Mouse (Mus musculus) frontal cortex, postnatal 25 days (tissue): ENCODE data around the gene Stox2.
"Not testable (repeated sequence)": the region's sequence is repeated elsewhere in the genome, so short reads cannot be mapped to it uniquely, and the experiment has no call there.

Experiments
- DNase-seq, 2 experiments: peaks; one replicate each; pipeline ENCODE4 v3.0.0; 2022; ENCODE audit warnings: low spot score in 2 of 2

Stox2 gene

GRCm38 (mm10) chr8:47446312-47447046, at the start of gene Stox2:
Gene Stox2 (minus strand): TSS chr8:47446362.
- DNase-seq = no peak

GRCm38 (mm10) chr8:47495428-47495827, 49.3 kb upstream of the Stox2 start:
- no peak for DNase-seq

GRCm38 (mm10) chr8:47494602-47495153, 48.5 kb upstream of the Stox2 start:
- DNase-seq = no peak

DNA sequence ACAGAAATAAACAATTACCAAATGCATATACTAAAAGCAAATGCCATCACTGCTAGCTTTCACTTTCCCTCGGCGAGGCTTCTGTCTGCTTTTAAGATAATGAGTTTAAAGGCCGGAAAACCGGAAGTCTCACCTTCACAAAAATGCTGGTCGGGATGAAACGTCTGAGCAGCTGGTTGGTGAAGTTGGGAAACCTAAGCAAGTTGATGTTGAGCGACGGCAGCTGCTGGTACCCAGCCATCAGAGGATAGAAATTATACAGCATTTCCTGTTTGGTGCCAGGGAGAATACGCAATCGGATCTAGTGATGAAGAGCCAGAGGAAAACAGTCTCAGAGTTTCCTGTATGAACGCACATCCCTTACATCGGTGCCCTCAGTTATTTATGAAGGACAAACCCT, 46.9 kb upstream of the Stox2 start:
- no peak for DNase-seq

GRCm38 (mm10) chr8:47487231-47487630, 41.1 kb upstream of the Stox2 start:
- no peak for DNase-seq

GRCm38 (mm10) chr8:47482354-47483071, 36.4 kb upstream of the Stox2 start:
- DNase-seq = no peak

DNA sequence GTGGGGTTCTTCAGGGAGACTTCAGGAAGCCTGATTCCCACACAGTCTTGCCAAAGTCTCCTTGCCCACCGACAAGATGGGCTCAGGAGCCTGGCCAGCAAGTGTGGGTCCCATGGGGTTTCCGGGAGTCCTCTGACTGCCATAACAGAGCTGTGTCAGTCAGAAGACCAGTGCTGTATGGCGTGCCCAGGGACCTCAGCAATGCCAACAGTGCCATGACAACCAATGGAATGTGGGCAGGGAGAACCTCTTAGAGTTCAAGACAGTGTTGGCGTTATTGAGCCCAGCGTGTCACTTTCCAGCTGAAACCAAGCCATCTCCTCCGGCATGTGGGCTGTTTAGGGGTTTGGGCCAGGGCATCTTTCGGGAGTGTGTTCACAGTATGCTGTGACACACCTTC, 33.9 kb upstream of the Stox2 start:
- DNase-seq = no peak

DNA sequence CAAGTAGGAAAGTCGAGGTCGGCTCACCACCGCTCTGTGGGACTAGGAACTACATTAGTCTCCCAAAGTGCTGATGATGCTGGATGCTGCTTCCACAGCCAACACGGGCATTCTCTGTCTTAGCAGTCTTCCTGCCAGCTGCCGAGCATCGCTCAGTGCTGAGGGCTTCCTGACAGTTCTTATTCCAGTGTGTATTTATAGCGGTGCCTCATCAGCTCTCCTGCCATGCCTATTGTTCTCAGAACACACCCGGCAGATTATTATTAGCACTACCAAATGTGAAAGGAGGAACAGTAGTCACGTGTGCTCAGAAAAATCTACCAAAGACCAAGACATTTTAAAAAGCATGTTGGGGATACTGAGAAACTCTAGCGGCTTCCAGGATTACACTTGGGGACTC, 15.5 kb upstream of the Stox2 start:
- DNase-seq = no peak

GRCm38 (mm10) chr8:47459216-47459749, 13.1 kb upstream of the Stox2 start:
- no peak for DNase-seq

DNA sequence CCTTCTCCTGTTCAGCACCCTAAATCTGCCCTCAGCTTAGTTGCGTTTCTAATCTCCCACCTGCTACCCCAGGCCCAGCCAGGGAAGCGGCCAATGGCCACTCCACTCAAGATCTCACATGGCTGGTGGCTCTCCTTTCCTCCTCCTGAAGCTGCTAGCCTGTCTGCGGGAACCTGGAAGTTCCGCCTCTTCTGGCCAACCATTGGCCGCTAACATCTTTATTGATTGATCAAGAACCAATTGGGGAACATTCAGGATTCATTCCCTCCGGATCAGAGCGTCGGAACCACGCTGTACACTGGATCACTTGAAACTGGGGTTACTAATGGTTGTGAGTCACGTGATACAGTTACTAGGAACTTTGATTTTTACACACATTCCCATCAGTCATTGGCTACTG, 12.4 kb upstream of the Stox2 start:
- DNase-seq = no peak

DNA sequence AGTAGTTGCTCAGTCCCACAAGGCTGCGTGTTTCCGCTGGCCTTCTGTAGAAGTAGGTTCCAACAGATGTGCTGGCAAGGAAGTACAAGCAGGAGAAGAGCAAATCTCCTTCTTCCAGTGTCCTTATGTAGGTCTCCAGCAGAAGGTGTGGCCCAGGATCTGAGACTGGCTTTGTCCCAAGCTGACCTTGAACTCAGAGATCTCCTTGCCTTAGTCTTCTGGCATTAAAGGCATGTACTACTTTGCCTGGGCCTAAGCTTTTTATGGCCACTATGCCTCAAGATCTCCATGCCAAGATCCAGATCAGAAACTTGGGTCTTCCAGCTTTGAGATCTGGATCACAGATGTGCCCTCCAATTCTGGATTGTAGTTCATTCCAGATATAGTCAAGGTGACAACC, 3.0 kb upstream of the Stox2 start:
- DNase-seq = not testable (repeated sequence)

DNA sequence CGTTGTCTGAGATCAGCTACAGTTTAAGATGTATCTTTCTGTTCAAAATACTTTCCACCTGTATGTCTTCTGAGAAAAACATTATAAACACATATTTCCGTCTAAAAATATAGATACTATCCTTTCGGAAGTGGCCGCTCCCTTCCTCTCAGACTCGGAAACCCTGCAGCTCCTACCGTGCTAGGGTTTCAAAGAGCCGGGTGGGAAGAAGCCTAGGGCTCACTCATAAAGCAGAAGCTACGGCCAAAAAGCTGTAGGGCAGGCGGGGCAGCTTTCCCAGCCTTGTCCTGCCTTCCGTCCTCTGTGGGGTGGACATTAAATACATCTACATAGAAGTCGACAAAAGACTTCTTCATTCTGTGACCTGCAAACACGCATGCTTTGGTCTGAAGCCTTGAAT, 6.9 kb downstream of the Stox2 start:
- no peak for DNase-seq

DNA sequence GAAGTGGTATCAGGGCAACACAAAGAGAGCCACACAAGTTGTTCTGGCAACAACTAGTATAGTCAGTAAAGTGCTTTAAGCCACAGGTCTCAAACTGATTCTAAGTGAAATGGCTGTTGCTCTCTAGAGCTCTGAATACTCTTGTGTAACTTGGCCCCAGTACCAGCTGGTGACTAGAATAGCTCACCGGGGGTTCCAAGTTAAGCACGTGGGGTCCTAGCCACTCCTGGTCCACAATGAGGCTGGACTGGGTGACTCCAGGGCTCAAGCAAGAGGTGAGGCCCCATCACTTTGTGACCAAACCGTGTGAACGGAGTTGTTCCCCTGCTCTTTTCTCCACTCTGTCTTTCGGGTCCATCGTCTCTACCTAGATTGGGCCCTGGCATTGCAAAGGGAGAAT, 8.2 kb downstream of the Stox2 start:
- no peak for DNase-seq

GRCm38 (mm10) chr8:47435861-47436260, 10.3 kb downstream of the Stox2 start:
- no peak for DNase-seq

- no peak for DNase-seq
These were observed 10.8 kb downstream of the Stox2 start for GRCm38 (mm10) chr8:47435412-47435811.

- DNase-seq = no peak
These were observed 14.9 kb downstream of the Stox2 start for GRCm38 (mm10) chr8:47431263-47431662.

DNA sequence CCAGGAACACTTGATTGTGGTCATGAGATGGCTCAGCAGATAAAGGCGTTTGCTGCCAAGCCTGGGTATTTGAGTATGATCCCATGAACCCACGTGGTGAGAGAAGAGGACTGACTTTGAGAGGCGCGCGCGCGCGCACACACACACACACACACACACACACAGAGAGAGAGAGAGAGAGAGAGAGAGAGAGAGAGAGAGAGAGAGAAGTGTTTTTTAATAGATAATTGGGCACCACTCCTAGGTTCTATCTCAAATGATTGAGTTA, 32.0 kb downstream of the Stox2 start:
- not testable (repeated sequence) for DNase-seq

DNA sequence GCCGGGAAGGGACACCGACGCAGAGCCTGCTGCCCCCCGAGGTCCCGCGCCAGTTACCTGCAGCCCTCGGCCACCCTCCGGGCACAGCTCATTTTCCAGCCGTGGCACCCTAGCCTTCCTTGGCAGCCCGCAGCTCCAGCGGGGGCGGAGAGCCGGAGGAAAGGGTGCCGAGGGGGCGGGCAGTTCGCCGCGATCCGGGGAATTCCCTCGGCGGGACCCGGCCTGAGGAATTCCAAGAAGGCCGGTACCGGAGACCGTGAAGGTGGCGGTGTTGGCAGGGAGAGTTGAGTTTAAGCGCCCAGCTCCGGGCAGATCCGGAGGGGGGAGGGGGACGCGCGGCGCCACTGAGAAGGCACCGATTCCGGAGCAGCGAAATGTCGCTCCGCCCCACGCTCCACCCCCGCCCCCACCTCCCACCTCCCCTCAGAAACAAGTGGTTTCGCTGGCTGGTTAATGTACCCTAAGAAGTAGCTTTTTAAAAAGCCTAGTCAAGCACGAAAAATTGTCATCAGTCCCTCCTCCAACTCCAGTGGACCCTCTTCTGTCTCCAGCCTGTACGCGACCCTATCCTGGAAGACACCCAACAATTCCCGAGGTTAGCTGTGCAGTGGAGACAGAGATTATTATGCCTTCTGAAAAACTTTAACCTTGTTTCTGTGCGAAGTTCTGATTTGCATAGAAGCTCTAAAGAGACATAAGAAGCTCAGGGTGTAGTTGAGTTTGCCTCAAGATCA, 32.5 kb downstream of the Stox2 start:
- DNase-seq = peak; percentile 34 to 43

DNA sequence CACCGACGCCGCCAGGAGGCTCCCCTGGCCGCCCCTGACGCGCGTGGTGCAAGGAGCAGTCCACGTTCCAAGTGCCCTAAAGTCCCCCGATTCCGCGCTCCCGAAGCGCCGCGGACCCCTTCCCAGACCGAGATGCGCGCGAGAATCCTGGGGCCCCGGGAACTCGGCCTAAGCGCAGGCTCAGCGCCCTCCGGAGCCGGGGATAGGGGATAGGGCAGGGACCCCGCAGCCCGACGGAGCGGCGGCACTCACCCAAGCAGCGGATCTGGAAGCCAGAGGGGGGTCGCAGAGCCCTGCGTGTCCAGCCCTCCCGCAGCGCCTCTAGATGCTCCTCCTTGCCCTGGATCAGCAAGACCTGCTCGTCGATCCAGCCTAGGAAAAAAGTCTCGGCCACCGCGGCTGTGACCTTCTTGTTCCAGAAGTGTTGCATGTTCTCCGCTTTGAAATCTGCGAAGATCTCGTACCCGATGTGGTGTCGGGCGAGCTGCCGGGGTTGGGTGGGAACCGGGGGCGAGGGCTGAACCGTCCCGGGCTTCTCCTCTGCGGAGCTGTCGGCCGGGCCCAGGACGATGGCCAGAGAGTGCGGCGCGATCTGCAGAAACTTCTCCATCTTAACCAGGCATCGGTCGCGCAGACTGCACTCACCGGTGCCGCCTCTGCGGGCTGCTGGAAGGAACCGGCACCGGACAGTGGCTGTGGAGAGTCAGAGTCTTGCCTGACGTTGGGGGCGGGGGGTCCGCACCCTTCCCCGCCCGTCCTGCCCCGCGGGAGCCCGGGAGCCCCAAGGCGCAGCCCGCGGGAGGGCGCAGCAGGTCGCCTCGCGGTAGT, 33.3 kb downstream of the Stox2 start:
- no peak for DNase-seq

DNA sequence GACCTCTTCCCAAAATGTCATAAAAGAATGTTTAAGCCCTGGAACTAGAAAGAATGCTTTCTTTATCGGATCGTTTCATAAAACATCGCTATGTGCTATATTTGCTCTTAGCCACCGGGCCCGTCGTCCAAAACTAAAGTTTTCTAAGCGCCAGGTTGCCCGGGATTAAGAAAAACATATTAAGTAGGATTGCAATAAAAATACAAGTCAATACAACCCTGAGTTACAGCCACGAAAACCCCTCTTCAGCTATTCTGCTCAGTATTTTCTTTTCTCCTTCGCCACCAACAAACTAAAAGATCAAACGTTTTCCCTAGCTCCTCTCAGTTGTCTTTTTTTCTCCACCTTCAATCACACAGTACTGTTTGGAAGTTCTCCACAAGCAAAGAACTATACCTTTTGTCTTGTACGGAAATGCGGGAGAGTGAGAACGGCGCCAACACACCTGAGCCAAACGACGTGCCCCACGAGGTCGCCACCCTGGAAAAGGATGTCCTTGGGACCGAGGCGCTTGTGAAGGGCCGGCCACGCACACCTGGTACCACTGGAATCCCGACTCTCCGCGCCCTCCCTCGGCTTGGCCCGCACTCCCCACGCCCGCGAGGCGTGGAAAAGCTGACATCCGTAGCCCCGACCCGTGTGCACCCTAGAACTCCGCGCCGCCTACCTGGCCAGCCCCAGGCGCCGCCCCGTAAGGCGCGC, 34.0 kb downstream of the Stox2 start:
- no peak for DNase-seq

DNA sequence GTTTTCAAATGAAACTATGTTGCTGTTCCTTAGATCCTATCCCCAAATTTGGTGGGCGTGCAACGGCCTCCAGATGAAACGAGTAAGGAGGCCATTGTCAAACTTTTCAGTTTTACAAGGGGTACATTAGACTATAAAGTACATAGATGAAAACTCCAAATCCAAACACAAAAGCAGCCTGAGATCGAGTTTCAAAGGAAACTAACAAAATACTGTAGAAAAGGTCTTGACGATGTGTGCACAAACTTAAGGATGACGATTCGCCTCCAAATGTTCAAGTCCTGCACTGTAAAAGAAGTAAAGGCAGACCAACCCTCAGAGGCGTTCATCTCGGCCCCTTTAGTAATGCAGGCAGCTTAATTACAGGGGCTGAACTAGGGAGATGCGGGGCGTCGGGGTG, 34.8 kb downstream of the Stox2 start:
- no peak for DNase-seq
